Mouse (Mus musculus) skeletal muscle tissue, adult 2 months (tissue): ENCODE results near the gene Vldlr.

ENCODE experiments used
- DNase-seq: peaks from one replicate; pipeline ENCODE4 v3.0.0-alpha.2; 2012; ENCODE audit warnings: low read depth, low spot score

The Vldlr gene

DNA sequence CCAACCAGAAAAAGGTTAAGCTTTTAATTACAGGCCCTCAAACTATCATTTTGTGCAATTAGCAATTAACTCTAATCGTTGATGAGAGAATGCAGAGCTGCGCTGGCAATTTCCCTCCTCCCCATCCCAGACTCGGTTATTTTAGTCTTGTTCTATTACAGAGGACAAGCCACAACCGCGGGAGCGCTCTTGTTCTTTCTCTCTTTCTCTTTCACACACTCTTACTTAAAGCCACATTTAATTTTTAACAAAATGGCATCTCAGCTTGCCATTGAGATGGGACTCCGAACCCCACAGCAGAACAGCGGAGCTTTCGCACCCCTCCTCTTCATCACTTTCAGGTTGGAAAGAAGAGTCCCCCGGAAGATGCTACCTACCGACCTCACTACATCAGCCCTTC lies at the start of gene Vldlr:
TSS of gene Vldlr (plus strand) at position 167 of the 400 bp plus-strand sequence.
- no peak for DNase-seq

DNA sequence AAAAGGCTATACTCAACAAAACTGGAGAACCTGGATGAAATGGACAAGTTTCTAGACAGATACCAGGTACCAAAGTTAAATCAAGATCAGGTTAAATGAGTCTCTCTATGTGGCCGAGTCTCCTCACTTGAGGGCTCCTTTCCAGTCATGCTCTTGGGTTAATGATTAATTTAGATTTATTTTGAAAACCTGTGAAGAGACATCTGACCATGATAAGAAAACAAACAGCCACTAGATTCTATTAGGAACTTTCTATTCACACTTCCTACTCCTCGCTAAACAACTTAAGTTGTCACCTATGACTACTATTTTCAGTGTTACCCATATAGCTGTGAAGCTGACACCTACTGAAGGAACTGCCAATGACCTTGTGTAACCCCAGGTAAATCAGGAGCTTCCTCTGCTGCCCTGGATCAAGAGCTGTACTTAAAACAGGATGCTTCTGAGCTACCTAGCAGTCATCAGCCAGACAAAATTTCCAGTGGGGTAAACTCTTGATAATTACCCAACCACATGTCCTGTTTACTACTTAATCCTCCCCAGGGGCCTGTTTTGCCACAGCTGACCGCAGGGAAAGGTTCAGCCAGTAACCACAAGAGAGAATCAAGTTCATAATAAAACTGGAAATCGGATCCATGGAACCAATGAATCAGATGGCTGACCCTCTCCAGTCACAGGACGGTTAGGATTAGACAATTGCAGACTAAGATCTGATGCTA lies 48.5 kb upstream of the Vldlr start:
- DNase-seq, result peak; percentile 84

DNA sequence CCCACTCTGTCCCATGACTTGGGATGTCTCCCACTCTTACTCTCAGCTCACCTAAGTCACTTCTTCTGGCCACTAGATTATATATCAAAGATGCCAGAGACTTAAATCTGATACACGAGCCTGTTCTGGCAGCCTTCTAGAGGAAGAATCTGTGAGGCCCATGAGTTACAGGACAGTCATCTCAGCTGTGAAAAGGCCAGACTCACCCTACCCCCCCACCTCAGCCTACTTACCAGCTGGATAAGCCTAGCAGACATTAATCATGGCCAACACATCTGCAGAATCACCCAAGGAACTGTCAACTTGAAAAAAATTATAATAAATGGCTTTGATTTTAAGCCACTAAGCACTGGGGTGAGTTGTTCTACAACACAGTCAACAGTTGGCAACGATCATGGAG lies 42.4 kb upstream of the Vldlr start:
- DNase-seq, result peak; percentile 94

DNA sequence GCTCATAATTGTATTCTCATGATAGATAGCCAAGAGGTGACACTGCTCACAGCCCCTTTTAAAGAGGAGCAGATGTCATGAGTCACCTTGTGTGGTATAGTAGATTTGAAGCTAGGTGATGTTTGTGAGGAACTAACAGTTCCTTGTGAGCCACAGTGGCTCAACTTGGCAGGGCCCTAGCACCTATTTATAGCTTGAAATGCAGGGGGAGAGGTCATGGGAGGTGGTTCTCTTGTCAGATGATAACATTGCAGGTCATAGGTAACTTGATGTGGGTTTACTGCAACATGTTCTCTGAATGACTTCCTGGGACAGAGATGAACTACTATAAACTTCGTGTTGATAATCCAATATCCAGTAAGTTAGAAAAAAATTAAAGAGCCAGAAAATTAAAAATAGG lies 40.7 kb upstream of the Vldlr start:
- DNase-seq, result peak; percentile 88

- DNase-seq, result no peak
Measured at GRCm38 (mm10) chr19:27176558-27176957, 39.7 kb upstream of the Vldlr start.

- DNase-seq, result no peak
Measured at GRCm38 (mm10) chr19:27178195-27178807, 38.0 kb upstream of the Vldlr start.

DNA sequence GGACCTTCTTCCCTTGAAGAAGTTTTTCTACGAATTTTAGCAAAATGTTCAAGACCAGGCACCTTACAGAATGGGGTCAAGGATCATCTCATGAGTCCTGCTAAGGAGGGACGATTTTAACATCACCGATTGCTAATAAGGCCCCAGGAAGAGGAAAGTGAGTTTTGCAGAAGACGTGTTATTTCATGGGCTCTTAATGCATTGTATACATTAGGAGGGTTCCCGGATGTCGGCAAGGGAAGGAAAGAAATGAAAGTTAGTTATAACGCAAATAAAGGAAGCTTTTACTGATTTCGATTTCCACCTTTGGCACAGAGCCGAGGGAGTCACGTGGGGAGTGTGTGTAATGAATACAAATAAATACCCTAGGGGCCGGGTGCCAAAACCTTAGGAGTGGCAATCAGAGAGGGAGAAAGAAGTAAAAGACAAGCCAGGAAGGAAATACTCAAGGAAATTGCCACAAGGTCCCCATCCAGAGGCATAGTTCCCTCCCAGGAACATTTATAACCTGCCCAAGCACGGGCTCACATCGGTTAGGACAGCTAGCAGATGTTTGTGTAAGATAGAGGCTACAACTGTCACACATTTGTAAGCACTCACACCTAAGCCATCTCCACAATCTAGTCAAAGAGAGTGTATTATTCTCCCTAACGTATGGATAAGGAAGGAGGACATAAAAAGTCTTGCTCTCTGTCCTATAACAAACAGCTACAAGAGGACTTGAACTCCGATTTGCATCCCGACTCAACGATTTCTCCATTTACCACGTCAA lies 35.7 kb upstream of the Vldlr start:
- no peak for DNase-seq

- DNase-seq, result peak; percentile 51
Measured at GRCm38 (mm10) chr19:27183511-27183910, 32.8 kb upstream of the Vldlr start.

DNA sequence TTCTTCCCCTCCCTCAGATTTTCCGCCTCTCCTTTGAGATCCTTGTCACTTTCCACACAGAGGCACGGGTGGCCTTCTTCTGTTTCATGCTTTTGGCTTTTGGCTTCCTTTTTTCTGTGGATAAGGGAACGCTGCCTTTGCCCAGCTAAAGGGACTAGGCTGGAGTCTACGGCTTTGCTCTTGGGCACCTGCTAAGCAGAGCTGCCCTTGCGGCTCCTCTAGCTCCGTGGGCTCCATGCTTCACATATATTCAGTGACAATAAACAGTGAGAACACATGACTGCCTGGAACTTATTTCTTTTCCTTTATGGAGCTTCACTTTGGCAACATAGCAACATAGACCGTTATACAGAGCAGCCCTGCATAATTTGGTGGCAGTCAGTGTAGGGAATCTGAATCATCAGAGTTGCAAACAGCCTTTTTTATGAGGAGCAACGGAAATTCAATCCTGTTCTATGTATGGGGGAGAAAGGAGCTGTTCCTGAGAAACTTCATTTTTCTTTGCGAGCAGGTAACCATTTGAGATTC lies 12.5 kb upstream of the Vldlr start:
- DNase-seq, result no peak

DNA sequence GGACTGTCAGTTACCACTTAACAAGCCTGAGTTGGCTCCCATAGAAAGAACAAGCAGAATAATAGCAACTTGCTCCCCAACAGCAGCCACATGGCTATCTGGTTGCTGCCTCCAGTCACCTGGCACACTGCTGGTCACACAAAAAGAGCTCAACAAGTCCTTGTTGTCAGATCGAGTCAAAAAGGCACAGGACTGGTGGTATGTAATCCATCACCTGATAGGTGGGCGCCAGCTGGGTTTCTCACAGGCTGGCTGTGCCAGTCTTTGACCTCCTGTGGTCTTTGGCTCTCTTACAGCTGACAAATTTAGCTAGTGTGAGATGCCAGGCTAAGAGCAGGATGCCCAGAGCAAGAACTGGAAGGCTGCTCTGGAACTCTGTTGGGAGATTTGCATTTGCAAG lies 5.3 kb upstream of the Vldlr start:
- DNase-seq, result no peak

DNA sequence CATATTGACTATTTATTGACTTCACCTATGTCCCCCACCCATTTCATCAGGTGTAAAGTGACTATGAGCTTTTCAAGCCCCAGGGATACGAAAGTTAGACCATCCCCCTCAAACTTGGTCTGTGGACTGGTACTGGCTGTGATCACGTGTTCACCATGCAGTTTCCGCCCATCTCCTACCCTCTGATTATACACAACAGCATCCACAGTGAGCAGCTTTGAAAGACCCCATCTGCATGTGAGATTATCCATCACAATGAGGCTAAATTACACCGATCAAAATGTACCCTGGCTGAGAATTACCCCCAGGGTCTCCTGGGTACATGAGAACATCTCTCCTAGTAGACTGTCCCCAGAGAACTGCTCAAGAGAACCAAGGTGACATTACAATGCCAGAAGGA lies 688 bp upstream of the Vldlr start:
- DNase-seq, result no peak

DNA sequence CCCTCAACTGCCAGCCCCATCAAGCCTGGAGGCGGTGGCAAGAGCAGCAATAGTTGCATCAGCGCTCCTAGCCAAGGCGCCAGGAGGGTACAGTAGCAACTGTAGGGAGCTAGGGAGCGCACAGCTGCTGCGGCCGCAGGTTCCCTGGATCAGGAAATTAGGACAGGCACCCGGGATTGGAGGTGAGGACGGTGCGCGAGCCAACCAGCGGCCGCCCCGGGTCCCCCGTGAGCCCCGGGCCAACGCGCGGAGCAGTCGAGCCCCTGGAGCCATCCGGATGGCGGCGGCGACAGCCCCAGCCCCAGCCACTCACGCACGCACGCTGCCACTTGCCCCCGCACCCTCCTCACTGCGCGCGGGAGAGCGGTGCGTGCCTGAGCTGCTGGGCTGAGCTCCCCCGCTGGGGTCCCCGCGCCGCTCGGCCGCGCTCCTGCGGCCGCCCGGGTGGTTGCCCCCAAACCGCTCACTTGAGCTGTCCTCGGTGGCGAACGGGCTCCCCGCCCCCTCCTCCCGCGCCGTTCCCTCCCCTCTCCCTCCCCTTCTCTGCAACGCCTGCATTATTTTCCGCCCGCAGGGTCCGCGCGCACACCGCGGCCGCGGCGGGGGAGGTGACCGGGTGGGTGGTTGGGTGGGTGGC lies 601 bp downstream of the Vldlr start:
- peak; percentile 79 for DNase-seq

DNA sequence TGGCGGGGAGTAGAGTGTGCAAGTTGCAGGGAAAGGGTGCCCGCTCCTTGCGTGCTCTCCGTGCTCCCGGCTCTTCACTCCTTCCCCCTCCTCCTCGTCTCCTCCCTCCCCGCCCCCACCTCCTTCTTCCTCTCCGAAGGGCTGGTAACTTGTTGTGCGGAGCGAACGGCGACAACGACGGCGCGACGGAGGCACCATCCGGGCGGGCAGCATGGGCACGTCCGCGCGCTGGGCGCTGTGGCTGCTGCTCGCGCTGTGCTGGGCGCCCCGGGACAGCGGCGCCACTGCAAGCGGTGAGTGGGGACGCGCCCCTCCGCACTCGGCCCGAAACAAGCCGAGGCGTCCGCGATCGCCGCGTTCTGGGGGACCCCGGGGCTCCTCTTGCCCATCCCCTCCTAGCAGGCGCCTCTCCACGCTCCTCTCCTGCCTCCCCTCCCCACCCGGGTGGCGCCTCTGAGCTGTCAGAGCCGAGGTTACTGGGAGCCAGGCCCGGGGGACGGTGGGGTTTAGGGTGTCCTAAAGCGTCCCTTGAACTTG lies 1.2 kb downstream of the Vldlr start:
- peak; percentile 59 for DNase-seq

DNA sequence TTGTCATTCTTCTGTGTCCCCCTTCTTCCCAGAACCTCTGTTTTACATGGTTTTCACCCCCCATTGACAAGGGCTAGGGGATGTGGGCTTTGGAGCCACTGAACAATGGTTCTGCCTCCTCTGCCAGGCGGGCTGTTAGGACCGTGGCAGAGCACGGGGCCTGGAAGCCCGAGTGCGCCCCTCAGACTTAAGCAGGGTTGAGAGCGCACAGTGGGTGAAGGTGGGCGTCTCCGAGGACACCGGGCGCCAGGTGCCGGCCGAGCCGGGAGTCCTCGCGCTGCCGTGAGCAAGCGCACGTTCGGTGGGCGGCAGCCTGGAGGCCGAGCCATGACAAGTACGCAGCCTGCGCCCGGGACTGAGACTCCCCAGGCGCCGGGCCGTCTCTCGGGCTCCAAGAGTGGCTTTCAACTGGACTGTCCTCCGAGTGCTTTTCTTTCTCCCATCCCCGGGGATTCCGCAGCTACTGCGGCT lies 1.7 kb downstream of the Vldlr start:
- DNase-seq, result peak; percentile 27

- peak; percentile 92 for DNase-seq
Measured at GRCm38 (mm10) chr19:27218561-27219262, 2.4 kb downstream of the Vldlr start.

DNA sequence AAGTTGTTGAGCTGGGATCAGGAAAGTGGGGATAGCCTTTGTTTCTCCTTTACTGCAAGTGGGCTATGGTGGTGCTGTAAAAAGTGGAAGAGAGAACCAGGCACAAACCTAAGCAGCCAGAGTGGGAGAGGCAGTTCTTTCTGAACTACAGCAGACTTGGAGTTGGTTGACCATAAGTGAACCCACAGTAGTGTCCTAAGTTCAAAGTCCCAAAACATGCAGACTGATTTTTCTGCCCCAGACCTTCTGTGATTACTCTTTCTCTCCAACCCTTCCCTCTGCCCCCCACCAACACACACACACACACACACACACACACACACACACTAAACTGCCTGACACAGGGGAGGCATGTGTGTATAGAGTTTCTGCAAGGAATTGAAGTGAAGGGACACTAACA lies 3.3 kb downstream of the Vldlr start:
- no peak for DNase-seq

- peak; percentile 78 for DNase-seq
Measured at GRCm38 (mm10) chr19:27223046-27223445, 6.8 kb downstream of the Vldlr start.

DNA sequence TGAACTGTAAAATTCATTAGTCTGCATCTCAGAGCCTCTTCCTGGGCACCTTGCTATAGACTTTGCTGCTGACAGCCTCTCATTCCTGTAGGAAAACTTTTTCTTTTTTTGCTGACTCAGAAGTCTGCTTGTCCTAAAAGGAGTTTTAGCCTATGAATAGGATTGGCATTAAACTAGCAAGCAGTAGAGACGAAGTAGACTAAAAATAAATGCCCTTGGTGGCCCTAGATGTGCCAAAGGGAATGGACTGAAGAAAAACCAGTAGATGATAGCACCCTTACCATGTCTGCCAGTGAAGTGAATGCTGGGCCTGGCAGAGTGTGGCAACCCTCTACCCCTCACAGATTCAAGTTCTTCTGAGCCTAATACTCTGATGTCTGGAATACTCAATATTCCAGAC lies 8.1 kb downstream of the Vldlr start:
- peak; percentile 59 for DNase-seq

DNA sequence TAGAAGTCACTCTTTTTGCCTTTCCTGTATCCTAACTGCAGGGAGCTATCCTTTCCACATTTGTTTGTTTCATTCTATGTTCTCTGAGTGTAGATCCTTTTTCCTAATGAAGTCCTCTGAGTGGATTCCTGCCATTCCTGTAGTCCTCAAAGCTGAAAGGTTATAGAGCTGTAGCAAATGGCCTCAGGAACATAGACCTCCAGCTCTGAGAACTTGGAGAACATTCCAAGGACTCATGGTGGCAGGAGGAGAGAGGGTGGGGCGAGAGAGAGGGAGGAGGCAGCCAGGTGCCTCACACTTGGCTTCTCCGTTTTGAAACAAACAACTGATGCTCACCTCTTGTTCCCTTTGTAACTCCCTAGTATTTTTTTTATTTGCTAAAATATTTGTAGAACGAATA lies 10.3 kb downstream of the Vldlr start:
- no peak for DNase-seq

GRCm38 (mm10) chr19:27227131-27227530 lies 10.8 kb downstream of the Vldlr start:
- no peak for DNase-seq

GRCm38 (mm10) chr19:27228254-27228653 lies 12.0 kb downstream of the Vldlr start:
- no peak for DNase-seq
